Comparison of ENCODE assay signal across 8 mouse cellular contexts in genomic region chr13:29985101-29985854, GRCm38 (mm10). TPM values are rescaled to one million over a fixed set of nuclear protein-coding genes. Genes with fewer than 3 reads are reported as not detected.
DNase-seq lines count a peak whose midpoint lies in the region; ATAC-seq and TF ChIP-seq lines count a peak whose summit lies in the region.

No protein-coding gene starts in this region.

- WGBS in heart, adult 2 months, result under 1% methylated on average over 62 of the region's 62 CpGs
- under 1% methylated on average over 48 of the region's 62 CpGs for WGBS in neural tube, embryonic 11.5 days

- peak overlapping the region; percentile 77 for H3K9ac ChIP-seq in heart, adult 2 months (ENCODE audit: low read depth, low read length)
- peak overlapping the region; percentile 100 for H3K9ac ChIP-seq in neural tube, embryonic 11.5 days (ENCODE audit: low read length)

- no peak for TF ChIP-seq CTCF in gastrocnemius, adult 2 months (IDR thresholded peaks at IDR 0.05)
- TF ChIP-seq CTCF in heart, adult 2 months (IDR thresholded peaks at IDR 0.05), result no peak

- intact Hi-C loops in gastrocnemius, adult 2 months (cut with DNase I), result loop anchor here (5.0 to 10.0 kb wide), 2 partner anchors 62 to 250 kb away; no protein-coding TSS in a partner anchor
- intact Hi-C loops in heart, adult 2 months (cut with DNase I), result loop anchor here (5.0 to 10.0 kb wide), 3 partner anchors 43 to 1030 kb away; partner anchors contain the start of gene Sox4

- H3K36me3 ChIP-seq in heart, adult 2 months (ENCODE audit: control insufficient read depth, insufficient read depth, low read length), result no peaks in the 10 kb centered on the region
- H3K36me3 ChIP-seq in neural tube, embryonic 11.5 days (ENCODE audit: control insufficient read depth, insufficient read depth, low read length), result no peaks in the 10 kb centered on the region

- H3K79me2 ChIP-seq in heart, adult 2 months (replicated peaks; ENCODE audit: control insufficient read depth, insufficient read depth, low read length), result no peaks in the 10 kb centered on the region; the same call in 1 of the 2 replicates

- H3K4me3 ChIP-seq in gastrocnemius, adult 2 months, result peak overlapping the region; percentile 96
- H3K4me3 ChIP-seq in heart, adult 2 months, result peak overlapping the region; percentile 80
- peak overlapping the region; percentile 97 for H3K4me3 ChIP-seq in neural tube, embryonic 11.5 days (ENCODE audit: low read depth, low read length)

- TF ChIP-seq EP300 in heart, adult 2 months (IDR thresholded peaks at IDR 0.05; ENCODE audit: insufficient read depth, low read depth, low read length), result no peak

- no peaks in the 10 kb centered on the region for H3K9me3 ChIP-seq in neural tube, embryonic 11.5 days (ENCODE audit: control insufficient read depth, low read length)

- peak overlapping the region; percentile 66 for H3K4me2 ChIP-seq in neural tube, embryonic 11.5 days (ENCODE audit: low read depth)

- peak; percentile 51 for DNase-seq in gastrocnemius, adult 2 months
- no peak for DNase-seq in gastrocnemius, adult 18-20 months (ENCODE audit: low spot score)
- DNase-seq in embryo, embryonic 10 days (ENCODE audit: low spot score), result peak; percentile 52
- peak; percentile 51 to 55 for DNase-seq in heart, adult 2 months
- DNase-seq in kidney, adult 8-10 months, result peak; percentile 26 to 28
- DNase-seq in liver, result peak; percentile 46
- DNase-seq in neural tube, embryonic 11.5 days (ENCODE audit: low spot score), result peak; percentile 72
- DNase-seq in testis, postnatal 14 days (ENCODE audit: low spot score), result peak; percentile 66

- no peaks in the 10 kb centered on the region for H3K27me3 ChIP-seq in heart, adult 2 months (ENCODE audit: control insufficient read depth, insufficient read depth, low read length)
- no peaks in the 10 kb centered on the region for H3K27me3 ChIP-seq in neural tube, embryonic 11.5 days (ENCODE audit: control insufficient read depth, insufficient read depth, low read length)

- H3K27ac ChIP-seq in gastrocnemius, adult 2 months, result peak overlapping the region; percentile 92
- H3K27ac ChIP-seq in heart, adult 2 months, result peak overlapping the region; percentile 57; the same call in 1 of the 2 replicates
- peak overlapping the region; percentile 96 for H3K27ac ChIP-seq in neural tube, embryonic 11.5 days (ENCODE audit: low read depth, low read length)

- ATAC-seq in neural tube, embryonic 11.5 days (ENCODE audit: insufficient read depth, low FRiP score, low TSS enrichment), result peak; percentile 4; the same call in 1 of the 2 replicates

- TF ChIP-seq POLR2A in heart, adult 2 months (IDR thresholded peaks at IDR 0.05; ENCODE audit: insufficient read depth, low read depth, low read length), result no peak

- peaks cover 2% of the 10 kb centered on the region; the same call in 1 of the 2 replicates for H3K4me1 ChIP-seq in heart, adult 2 months (ENCODE audit: control insufficient read depth, insufficient read depth, low read length)
- H3K4me1 ChIP-seq in neural tube, embryonic 11.5 days (ENCODE audit: control insufficient read depth, insufficient read depth, low read length), result 0 out of 2 replicates have a peak, but pooled peaks cover 4% of the 10 kb centered on the region

RNA-seq across cellular contexts. Expression of gene E2f3, which starts 0.6 kb away (rescaled TPM):
- total RNA-seq in gastrocnemius, adult 2 months (2021), result 10 to 100 TPM in 1 of 2 experiments, 1 to 10 TPM in 1; 9.6 to 10.8 TPM
- total RNA-seq in gastrocnemius, adult 18-20 months (2021), result 10 to 100 TPM; 11.3 to 13.4 TPM
- 1 to 10 TPM; 6.2 TPM for total RNA-seq in heart, adult 2 months (2021)
- 2.6 and 5.1 TPM in 2 replicates for polyA plus RNA-seq in heart, adult 2 months (2012; rRNA removed)
- polyA plus RNA-seq in neural tube, embryonic 11.5 days (2014; fragmentation: Nextera tagmentation; extraction: Ambion mirVana), result 15.2 and 16.1 TPM in 2 replicates
